Mouse (Mus musculus): ENCODE data around the gene Themis2.

DNA sequence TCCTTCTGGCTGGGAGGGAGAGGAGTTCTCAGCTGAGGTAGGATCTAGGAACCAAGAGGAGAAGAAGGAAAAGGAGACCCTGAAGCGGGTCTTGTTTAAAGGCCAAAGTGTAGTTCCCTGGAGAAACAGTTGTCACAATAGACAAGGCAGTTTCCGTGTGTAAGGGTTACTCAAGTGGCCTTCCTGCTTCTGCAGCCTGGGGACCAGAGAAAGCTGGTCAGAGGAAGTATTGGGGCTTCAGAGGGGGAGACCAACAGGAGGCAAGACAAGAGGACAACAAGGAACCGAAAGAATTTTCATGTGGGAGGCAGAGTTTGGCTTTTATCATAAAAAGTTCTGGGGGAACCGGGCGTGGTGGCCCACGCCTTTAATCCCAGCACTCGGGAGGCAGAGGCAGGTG lies 20.2 kb upstream of the Themis2 start:
- TF ChIP-seq CTCF (IDR thresholded peaks at IDR 0.05; ENCODE audit: extremely low read depth, insufficient read depth, insufficient read length, insufficient replicate concordance) (no peak), POLR2A (IDR thresholded peaks at IDR 0.05; ENCODE audit: low read depth, low read length) (no peak)
